Mouse (Mus musculus) lung, adult 2 months (tissue): Measurements from ENCODE around the gene Grap.

Experiments used
- CTCF ChIP-seq: fragments of 200-500 bp; IDR thresholded peaks from 2 replicates; pipeline ENCODE4 v1.5.1; 2011; ENCODE audit warnings: mild to moderate bottlenecking, low read length, control low read depth; ENCODE audit not compliant: insufficient read depth
- POLR2A ChIP-seq: fragments of 200-500 bp; IDR thresholded peaks from 2 replicates; pipeline ENCODE4 v1.6.1; 2011; ENCODE audit warnings: low read depth, mild to moderate bottlenecking, control low read depth, low read length, borderline replicate concordance; ENCODE audit errors: extremely low read depth

DNA sequence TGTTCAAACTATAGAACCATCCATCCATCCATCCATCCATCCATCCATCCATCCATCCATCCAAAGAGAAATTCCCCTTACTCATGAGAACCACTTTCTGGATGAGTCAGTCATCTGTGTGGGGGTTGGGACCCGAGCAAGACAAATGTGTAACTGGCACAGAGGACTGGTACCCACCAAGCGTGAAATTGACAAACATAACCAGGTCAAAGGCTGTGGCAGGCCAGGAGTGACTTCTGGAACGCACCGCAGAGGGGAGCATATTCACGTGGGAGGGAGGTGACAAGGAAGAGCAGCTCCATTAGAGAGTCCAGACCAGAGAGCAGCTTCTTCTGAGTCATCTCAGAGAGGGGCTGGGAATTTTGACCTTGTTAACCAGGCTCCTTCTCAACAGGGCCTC lies 69.0 kb downstream of the Grap start:
- TF ChIP-seq CTCF (no peak), POLR2A (no peak)
